Mouse (Mus musculus) lung, adult 2 months (tissue): Measurements from ENCODE around the gene Tcf7l2. TPM values are rescaled to one million over a fixed set of nuclear protein-coding genes. Genes with fewer than 3 reads are reported as not detected.

Experiments used
- DNase-seq: peaks from one replicate; pipeline ENCODE4 v3.0.0; 2022
- H3K4me1 ChIP-seq: fragments of 200-500 bp; 2 replicates; pipeline ENCODE4 v1.6.1; 2011; ENCODE audit warnings: low read length; ENCODE audit not compliant: control insufficient read depth, insufficient read depth
- H3K4me3 ChIP-seq: fragments of 200-500 bp; replicated peaks from 2 replicates; pipeline ENCODE3; 2011; ENCODE audit warnings: low read depth, mild to moderate bottlenecking, control low read depth, low read length; ENCODE audit errors: extremely low read depth
- CTCF ChIP-seq: fragments of 200-500 bp; IDR thresholded peaks from 2 replicates; pipeline ENCODE4 v1.5.1; 2011; ENCODE audit warnings: mild to moderate bottlenecking, low read length, control low read depth; ENCODE audit not compliant: insufficient read depth
- POLR2A ChIP-seq: fragments of 200-500 bp; IDR thresholded peaks from 2 replicates; pipeline ENCODE4 v1.6.1; 2011; ENCODE audit warnings: low read depth, mild to moderate bottlenecking, control low read depth, low read length, borderline replicate concordance; ENCODE audit errors: extremely low read depth
- WGBS: fragments of 180-500 bp; shearing (Covaris S2); methylation state at CpG from one replicate; pipeline ENCODE4 v1.1.7; 2018; 5-methylcytosine and 5-hydroxymethylcytosine counted together
- polyA plus RNA-seq: library from polyadenylated mRNA; depleted of rRNA; stranded (reverse); fragments of >200 nt; gene quantifications from 2 replicates; pipeline ENCODE4 v1.2.3, GENCODE M21; 2012

Gene Tcf7l2
- polyA plus RNA-seq, 1 experiment: 18.5 TPM

GRCm38 (mm10) chr19:55956745-55957144 is 215.1 kb downstream of the Tcf7l2 start:
- DNase-seq: no peak
- WGBS: 84% methylated on average over 6 of the region's 6 CpGs
- no peak for TF ChIP-seq CTCF
- TF ChIP-seq POLR2A: no peak
- Histone ChIP-seq H3K4me3 (no peak overlapping the region), H3K4me1 (no peaks in the 10 kb centered on the region)

- WGBS: 98% methylated on average over 3 of the region's 3 CpGs
- Histone ChIP-seq H3K4me3 (no peak overlapping the region), H3K4me1 (no peaks in the 10 kb centered on the region)
- DNase-seq: no peak
- TF ChIP-seq CTCF (no peak), POLR2A (no peak)
These were observed 222.8 kb downstream of the Tcf7l2 start for GRCm38 (mm10) chr19:55964421-55964820.

- no peak for DNase-seq
- 26% methylated on average over 7 of the region's 7 CpGs for WGBS
- TF ChIP-seq POLR2A: no peak
- TF ChIP-seq CTCF: no peak
- no peaks in the 10 kb centered on the region for H3K4me1 ChIP-seq
- H3K4me3 ChIP-seq: no peak overlapping the region
These were observed 224.4 kb downstream of the Tcf7l2 start for GRCm38 (mm10) chr19:55966066-55966465.

GRCm38 (mm10) chr19:55969929-55970531 is 228.4 kb downstream of the Tcf7l2 start:
- 50% methylated on average over 14 of the region's 14 CpGs for WGBS
- DNase-seq: no peak
- no peak overlapping the region for H3K4me3 ChIP-seq
- TF ChIP-seq POLR2A (no peak), CTCF (no peak)
- no peaks in the 10 kb centered on the region for H3K4me1 ChIP-seq

GRCm38 (mm10) chr19:55976073-55976472 is 234.5 kb downstream of the Tcf7l2 start:
- Histone ChIP-seq H3K4me3 (no peak overlapping the region), H3K4me1 (no peaks in the 10 kb centered on the region)
- TF ChIP-seq CTCF: no peak
- no peak for TF ChIP-seq POLR2A
- no peak for DNase-seq
- 86% methylated on average over 9 of the region's 9 CpGs for whole genome bisulfite sequencing
